Mouse (Mus musculus): ENCODE measurements around the gene Tmc3.
A peak's percentile ranks its signal among the peaks of the same experiment; 100 is the strongest.

Gene Tmc3

GRCm38 (mm10) chr7:83637781-83638583 lies 53.3 kb downstream of the Tmc3 start:
- no peak for DNase-seq

GRCm38 (mm10) chr7:83639084-83639483 lies 54.4 kb downstream of the Tmc3 start:
- DNase-seq = no peak

GRCm38 (mm10) chr7:83640581-83640980 lies 55.9 kb downstream of the Tmc3 start:
- no peak for DNase-seq

- no peak for DNase-seq
These were observed 56.4 kb downstream of the Tmc3 start for GRCm38 (mm10) chr7:83641163-83641562.

- DNase-seq = no peak
These were observed 58.9 kb downstream of the Tmc3 start for GRCm38 (mm10) chr7:83643581-83643980.

- no peak for DNase-seq
These were observed 60.0 kb downstream of the Tmc3 start for GRCm38 (mm10) chr7:83644761-83645160.

GRCm38 (mm10) chr7:83645476-83645875 lies 60.7 kb downstream of the Tmc3 start:
- no peak for DNase-seq

GRCm38 (mm10) chr7:83648807-83649206 lies 64.1 kb downstream of the Tmc3 start:
- DNase-seq = no peak

- DNase-seq = no peak
These were observed 65.9 kb downstream of the Tmc3 start for GRCm38 (mm10) chr7:83650638-83651037.

GRCm38 (mm10) chr7:83652498-83652897 lies 67.8 kb downstream of the Tmc3 start:
- no peak for DNase-seq

GRCm38 (mm10) chr7:83653605-83654051 lies 68.9 kb downstream of the Tmc3 start:
- DNase-seq = no peak

GRCm38 (mm10) chr7:83654196-83654595 lies 69.5 kb downstream of the Tmc3 start:
- DNase-seq = no peak

- DNase-seq = no peak
These were observed 70.4 kb downstream of the Tmc3 start for GRCm38 (mm10) chr7:83654938-83655630.

GRCm38 (mm10) chr7:83658716-83659115 lies 74.0 kb downstream of the Tmc3 start:
- DNase-seq = no peak

GRCm38 (mm10) chr7:83659159-83660065 lies 74.7 kb downstream of the Tmc3 start:
- DNase-seq = peak; percentile 65 to 75

- peak in 1 of 2 experiments; percentile 53 for DNase-seq
These were observed 75.6 kb downstream of the Tmc3 start for GRCm38 (mm10) chr7:83660273-83660691.

GRCm38 (mm10) chr7:83661031-83661430 lies 76.3 kb downstream of the Tmc3 start:
- DNase-seq = no peak

GRCm38 (mm10) chr7:83661763-83662162 lies 77.0 kb downstream of the Tmc3 start:
- no peak for DNase-seq

- peak in 1 of 2 experiments; percentile 68 for DNase-seq
These were observed 78.1 kb downstream of the Tmc3 start for GRCm38 (mm10) chr7:83662711-83663375.

GRCm38 (mm10) chr7:83666087-83666595 lies 81.4 kb downstream of the Tmc3 start:
- DNase-seq = no peak

- DNase-seq = peak in 1 of 2 experiments; percentile 1
These were observed 83.4 kb downstream of the Tmc3 start for GRCm38 (mm10) chr7:83667936-83668645.
